Mouse (Mus musculus): ENCODE data around the gene Mrpl4.

GRCm38 (mm10) chr9:21045235-21045634 is 42.7 kb downstream of the Mrpl4 start:
- TF ChIP-seq CTCF (IDR thresholded peaks at IDR 0.05; ENCODE audit: borderline replicate concordance, insufficient read depth, low read depth, low read length) (no peak), POLR2A (IDR thresholded peaks at IDR 0.05; ENCODE audit: borderline replicate concordance, insufficient read depth, low read length) (no peak)

Data from cerebellum, adult 2 months (tissue).